Mouse (Mus musculus): ENCODE data around the gene Anks1. TPM values are rescaled to one million over a fixed set of nuclear protein-coding genes. Genes with fewer than 3 reads are reported as not detected.
"Not testable (repeated sequence)": the region's sequence is repeated elsewhere in the genome, so short reads cannot be mapped to it uniquely, and the experiment has no call there.

Gene Anks1
- polyA plus RNA-seq, 1 experiment from 2014 or later: 16.9 TPM

DNA sequence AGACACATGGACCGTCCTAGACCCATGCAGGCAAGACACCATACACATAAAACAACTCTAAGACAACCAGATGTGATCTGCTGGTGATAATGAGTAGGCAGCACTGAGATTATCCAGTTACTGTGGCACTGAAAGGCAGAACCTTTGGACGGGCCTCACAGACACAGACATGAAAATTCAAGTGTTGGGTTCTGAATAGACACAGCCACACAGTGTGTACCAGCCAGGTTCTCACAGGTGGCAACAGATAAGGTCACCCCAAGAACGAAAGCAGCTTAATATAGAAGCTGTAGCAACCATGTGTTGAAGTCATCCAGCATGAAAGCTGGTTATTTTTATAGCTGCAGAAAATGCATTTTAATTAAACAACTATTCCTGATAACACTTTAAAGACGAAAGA is 64.2 kb downstream of the Anks1 start:
- no peak overlapping the region for H3K9ac ChIP-seq (ENCODE audit: low read length)
- no peak for DNase-seq (ENCODE audit: low spot score)
- H3K4me3 ChIP-seq (ENCODE audit: low read depth, low read length): no peak overlapping the region
- ATAC-seq (replicated peaks; ENCODE audit: low FRiP score, low TSS enrichment, low read depth): no peak
- H3K27me3 ChIP-seq (replicated peaks; ENCODE audit: control insufficient read depth, insufficient read depth, low read length): no peaks in the 10 kb centered on the region
- no peaks in the 10 kb centered on the region for H3K9me3 ChIP-seq (ENCODE audit: control insufficient read depth, low read length)
- no peak overlapping the region for H3K27ac ChIP-seq (ENCODE audit: low read depth)
- 82% methylated on average over 4 of the region's 4 CpGs for WGBS
- peaks cover 7% of the 10 kb centered on the region; the same call in 1 of the 2 replicates for H3K4me1 ChIP-seq (replicated peaks; ENCODE audit: control insufficient read depth, insufficient read depth, low read length)
- peaks cover 26% of the 10 kb centered on the region for H3K36me3 ChIP-seq (ENCODE audit: control insufficient read depth, insufficient read depth, low read length)
- H3K4me2 ChIP-seq (ENCODE audit: low read length): no peak overlapping the region

DNA sequence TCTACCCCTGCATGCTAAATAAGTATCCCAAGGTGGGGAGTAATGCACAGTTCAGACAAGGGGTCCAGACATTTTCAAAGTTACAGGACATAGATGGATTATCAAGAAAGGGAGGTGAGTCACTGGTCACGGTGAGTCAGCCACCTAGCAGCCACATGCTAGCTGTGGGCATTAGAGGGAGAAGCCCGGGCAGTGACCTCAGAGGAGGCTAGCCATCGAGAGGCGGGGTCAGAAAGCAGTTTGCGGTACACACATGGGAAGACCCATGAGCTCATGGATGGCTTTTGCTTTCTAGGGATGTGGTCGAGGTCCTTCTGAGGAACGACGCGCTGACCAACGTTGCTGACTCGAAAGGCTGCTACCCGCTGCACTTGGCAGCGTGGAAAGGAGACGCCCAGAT is 67.2 kb downstream of the Anks1 start:
- Histone ChIP-seq H3K4me1 (replicated peaks; ENCODE audit: control insufficient read depth, insufficient read depth, low read length) (no peaks in the 10 kb centered on the region), H3K9me3 (ENCODE audit: control insufficient read depth, low read length) (no peaks in the 10 kb centered on the region), H3K36me3 (ENCODE audit: control insufficient read depth, insufficient read depth, low read length) (peaks cover 40% of the 10 kb centered on the region), H3K27ac (ENCODE audit: low read depth) (no peak overlapping the region), H3K27me3 (replicated peaks; ENCODE audit: control insufficient read depth, insufficient read depth, low read length) (no peaks in the 10 kb centered on the region), H3K9ac (ENCODE audit: low read length) (no peak overlapping the region), H3K4me2 (ENCODE audit: low read length) (no peak overlapping the region), H3K4me3 (ENCODE audit: low read depth, low read length) (no peak overlapping the region)
- ATAC-seq (replicated peaks; ENCODE audit: low FRiP score, low TSS enrichment, low read depth) (no peak), DNase-seq (ENCODE audit: low spot score) (no peak)
- WGBS: 92% methylated on average over 14 of the region's 14 CpGs

DNA sequence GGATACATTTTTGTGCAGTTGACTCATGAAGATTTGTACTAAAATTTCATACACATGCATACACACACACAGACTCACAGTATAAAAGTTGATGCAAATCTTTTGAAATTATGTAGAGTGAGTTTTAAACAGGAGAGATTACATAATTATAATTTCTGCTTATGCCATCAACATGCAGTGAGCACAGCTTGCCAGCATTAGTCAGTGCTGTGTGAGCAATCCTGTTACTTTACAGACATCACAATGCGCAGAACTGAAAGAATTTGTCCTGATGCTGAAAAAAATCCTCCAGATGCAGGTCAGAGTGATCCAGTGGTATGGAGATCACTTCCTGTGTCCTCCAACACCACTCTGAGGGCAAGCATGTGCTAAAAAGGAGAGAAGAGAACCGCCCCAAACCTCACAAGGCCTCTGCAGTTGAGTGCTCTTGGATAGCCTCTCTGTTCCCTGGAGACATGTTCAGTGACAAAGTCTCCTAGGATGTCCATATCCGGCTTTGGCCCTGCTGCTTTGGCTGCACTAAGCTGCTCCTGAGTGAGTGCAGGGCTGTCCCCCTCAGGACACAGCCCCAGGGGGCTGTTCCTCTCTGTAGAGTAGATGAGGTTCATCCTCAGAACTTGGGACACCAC is 68.0 kb downstream of the Anks1 start:
- no peak for ATAC-seq (replicated peaks; ENCODE audit: low FRiP score, low TSS enrichment, low read depth)
- Histone ChIP-seq H3K4me3 (ENCODE audit: low read depth, low read length) (no peak overlapping the region), H3K27me3 (replicated peaks; ENCODE audit: control insufficient read depth, insufficient read depth, low read length) (no peaks in the 10 kb centered on the region), H3K4me2 (ENCODE audit: low read length) (no peak overlapping the region), H3K36me3 (ENCODE audit: control insufficient read depth, insufficient read depth, low read length) (peaks cover 40% of the 10 kb centered on the region), H3K27ac (ENCODE audit: low read depth) (no peak overlapping the region), H3K4me1 (replicated peaks; ENCODE audit: control insufficient read depth, insufficient read depth, low read length) (no peaks in the 10 kb centered on the region), H3K9ac (ENCODE audit: low read length) (no peak overlapping the region), H3K9me3 (ENCODE audit: control insufficient read depth, low read length) (no peaks in the 10 kb centered on the region)
- DNase-seq (ENCODE audit: low spot score): no peak
- WGBS: 93% methylated on average over 3 of the region's 3 CpGs

DNA sequence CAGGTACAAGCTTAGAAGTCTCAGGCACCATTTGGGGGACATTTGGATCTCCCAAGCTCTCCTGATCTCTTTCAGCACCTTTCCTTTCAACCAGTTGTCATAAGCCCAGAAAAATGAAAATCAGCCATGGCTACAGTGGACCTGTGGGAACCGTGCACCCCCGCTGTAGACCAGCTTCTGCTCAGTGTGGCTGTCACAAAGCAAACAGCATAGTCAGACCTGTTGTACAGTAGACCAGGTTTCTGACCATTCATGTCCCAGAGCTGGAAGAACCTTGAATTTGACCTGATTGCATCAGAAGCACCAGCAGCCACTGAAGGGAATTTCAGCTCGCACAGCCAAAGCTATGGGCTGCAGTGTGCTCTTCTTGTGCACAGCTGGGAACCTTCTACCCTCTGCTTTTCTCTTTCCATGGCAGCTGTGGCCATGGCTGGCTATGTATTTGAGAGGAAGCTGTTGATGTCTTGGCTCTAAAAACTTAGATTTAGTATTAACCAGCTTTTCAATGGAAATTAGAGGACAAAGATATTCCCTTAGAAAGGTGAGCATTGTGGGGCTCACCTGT is 71.4 kb downstream of the Anks1 start:
- DNase-seq (ENCODE audit: low spot score) (no peak), ATAC-seq (replicated peaks; ENCODE audit: low FRiP score, low TSS enrichment, low read depth) (no peak)
- WGBS: 89% methylated on average over 3 of the region's 3 CpGs

DNA sequence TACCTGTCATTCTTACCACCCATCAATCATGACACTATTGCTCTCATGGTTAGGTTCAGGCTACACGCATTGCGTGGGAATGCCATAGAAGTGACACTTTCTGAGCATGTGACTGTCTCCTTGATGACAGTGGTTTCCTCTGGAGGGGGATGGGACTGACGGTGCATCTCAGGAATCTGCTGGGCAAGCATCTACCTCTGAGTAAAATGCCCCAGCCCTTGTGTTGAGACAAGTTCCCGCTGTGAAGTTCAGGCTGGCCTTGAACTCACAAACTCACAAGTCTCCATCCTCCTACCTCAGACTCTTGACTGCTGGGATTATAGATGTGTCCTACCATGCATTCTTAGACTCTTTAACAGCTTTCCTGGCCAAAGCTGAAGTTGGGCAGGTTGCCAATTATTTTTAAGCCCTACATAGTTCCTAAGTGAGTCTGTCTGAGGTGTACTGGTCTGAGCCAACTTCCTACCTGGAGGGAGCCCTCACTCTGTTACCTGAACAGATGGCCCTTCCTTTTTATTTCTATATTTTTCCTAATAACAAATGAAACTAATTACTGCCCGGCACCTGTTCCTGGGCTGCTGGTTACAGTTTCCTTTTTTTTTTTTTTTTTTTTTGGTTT is 72.5 kb downstream of the Anks1 start:
- H3K4me2 ChIP-seq (ENCODE audit: low read length): no peak overlapping the region
- peaks cover 42% of the 10 kb centered on the region for H3K36me3 ChIP-seq (ENCODE audit: control insufficient read depth, insufficient read depth, low read length)
- DNase-seq (ENCODE audit: low spot score): no peak
- no peaks in the 10 kb centered on the region for H3K4me1 ChIP-seq (replicated peaks; ENCODE audit: control insufficient read depth, insufficient read depth, low read length)
- H3K9ac ChIP-seq (ENCODE audit: low read length): no peak overlapping the region
- no peak overlapping the region for H3K4me3 ChIP-seq (ENCODE audit: low read depth, low read length)
- H3K27me3 ChIP-seq (replicated peaks; ENCODE audit: control insufficient read depth, insufficient read depth, low read length): no peaks in the 10 kb centered on the region
- H3K27ac ChIP-seq (ENCODE audit: low read depth): no peak overlapping the region
- ATAC-seq (replicated peaks; ENCODE audit: low FRiP score, low TSS enrichment, low read depth): no peak
- 86% methylated on average over 5 of the region's 5 CpGs for WGBS
- H3K9me3 ChIP-seq (ENCODE audit: control insufficient read depth, low read length): no peaks in the 10 kb centered on the region

More for the DNA sequence above, 71.4 kb downstream of the Anks1 start:
- H3K9me3 ChIP-seq (ENCODE audit: control insufficient read depth, low read length): no peaks in the 10 kb centered on the region
- H3K9ac ChIP-seq (ENCODE audit: low read length): no peak overlapping the region
- H3K27ac ChIP-seq (ENCODE audit: low read depth): no peak overlapping the region
- no peaks in the 10 kb centered on the region for H3K27me3 ChIP-seq (replicated peaks; ENCODE audit: control insufficient read depth, insufficient read depth, low read length)
- no peak overlapping the region for H3K4me2 ChIP-seq (ENCODE audit: low read length)
- no peaks in the 10 kb centered on the region for H3K4me1 ChIP-seq (replicated peaks; ENCODE audit: control insufficient read depth, insufficient read depth, low read length)
- H3K4me3 ChIP-seq (ENCODE audit: low read depth, low read length): no peak overlapping the region
- H3K36me3 ChIP-seq (ENCODE audit: control insufficient read depth, insufficient read depth, low read length): peaks cover 41% of the 10 kb centered on the region

DNA sequence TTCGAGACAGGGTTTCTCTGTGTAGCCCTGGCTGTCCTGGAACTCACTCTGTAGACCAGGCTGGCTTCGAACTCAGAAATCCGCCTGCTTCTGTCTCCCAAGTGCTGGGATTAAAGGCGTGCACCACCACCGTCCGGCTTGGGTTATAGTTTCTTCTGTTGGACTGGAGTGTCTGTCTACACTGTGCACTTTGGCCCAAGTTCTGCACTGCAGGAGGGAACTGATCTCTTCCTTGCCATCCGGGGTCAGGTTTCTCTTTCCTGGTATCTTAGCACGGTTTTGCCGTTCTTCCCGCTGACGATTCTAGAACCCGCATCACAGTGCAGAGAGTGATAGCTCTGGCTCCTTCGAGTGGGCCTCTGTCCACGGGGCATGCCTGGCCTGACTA is 73.0 kb downstream of the Anks1 start:
- H3K36me3 ChIP-seq (ENCODE audit: control insufficient read depth, insufficient read depth, low read length): peaks cover 43% of the 10 kb centered on the region
- not testable (repeated sequence) for DNase-seq (ENCODE audit: low spot score); H3K9ac ChIP-seq (ENCODE audit: low read length); ATAC-seq (replicated peaks; ENCODE audit: low FRiP score, low TSS enrichment, low read depth); H3K27ac ChIP-seq (ENCODE audit: low read depth); H3K27me3 ChIP-seq (replicated peaks; ENCODE audit: control insufficient read depth, insufficient read depth, low read length); H3K4me1 ChIP-seq (replicated peaks; ENCODE audit: control insufficient read depth, insufficient read depth, low read length); H3K4me2 ChIP-seq (ENCODE audit: low read length); H3K4me3 ChIP-seq (ENCODE audit: low read depth, low read length); H3K9me3 ChIP-seq (ENCODE audit: control insufficient read depth, low read length)
- 91% methylated on average over 13 of the region's 14 CpGs for WGBS

DNA sequence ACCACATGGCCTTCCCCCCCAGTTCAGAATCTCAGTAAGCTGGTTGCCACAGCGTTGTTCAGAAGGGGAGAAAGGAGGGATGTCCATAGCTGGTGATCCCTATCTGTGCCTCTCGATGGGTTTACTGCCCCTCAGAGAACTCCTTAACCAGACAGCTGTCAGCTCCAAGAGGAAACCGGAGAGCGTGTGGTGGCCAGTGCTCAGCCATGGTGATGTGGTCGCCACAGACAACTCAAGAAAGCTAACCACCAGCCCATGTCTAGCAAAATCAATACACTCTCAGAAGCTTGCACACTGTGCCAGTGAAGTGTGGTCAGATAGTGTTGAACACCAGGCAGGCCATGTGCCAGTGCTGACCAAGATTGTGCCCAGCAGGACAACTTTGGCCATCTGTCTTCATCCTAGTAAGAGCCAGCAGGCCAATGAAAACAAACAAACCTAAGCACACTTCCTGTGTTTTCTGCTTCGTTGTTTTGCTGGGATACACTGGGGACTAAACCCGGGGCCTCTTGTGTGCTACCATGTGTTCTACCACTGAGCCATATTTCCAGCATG is 73.7 kb downstream of the Anks1 start:
- DNase-seq (ENCODE audit: low spot score) (no peak), ATAC-seq (replicated peaks; ENCODE audit: low FRiP score, low TSS enrichment, low read depth) (no peak)
- no peak overlapping the region for H3K4me2 ChIP-seq (ENCODE audit: low read length)
- no peak overlapping the region for H3K27ac ChIP-seq (ENCODE audit: low read depth)
- H3K9me3 ChIP-seq (ENCODE audit: control insufficient read depth, low read length): no peaks in the 10 kb centered on the region
- no peak overlapping the region for H3K4me3 ChIP-seq (ENCODE audit: low read depth, low read length)
- no peak overlapping the region for H3K9ac ChIP-seq (ENCODE audit: low read length)
- no peaks in the 10 kb centered on the region for H3K4me1 ChIP-seq (replicated peaks; ENCODE audit: control insufficient read depth, insufficient read depth, low read length)
- H3K27me3 ChIP-seq (replicated peaks; ENCODE audit: control insufficient read depth, insufficient read depth, low read length): no peaks in the 10 kb centered on the region
- H3K36me3 ChIP-seq (ENCODE audit: control insufficient read depth, insufficient read depth, low read length): peaks cover 47% of the 10 kb centered on the region
- WGBS: 70% methylated on average over 7 of the region's 7 CpGs

DNA sequence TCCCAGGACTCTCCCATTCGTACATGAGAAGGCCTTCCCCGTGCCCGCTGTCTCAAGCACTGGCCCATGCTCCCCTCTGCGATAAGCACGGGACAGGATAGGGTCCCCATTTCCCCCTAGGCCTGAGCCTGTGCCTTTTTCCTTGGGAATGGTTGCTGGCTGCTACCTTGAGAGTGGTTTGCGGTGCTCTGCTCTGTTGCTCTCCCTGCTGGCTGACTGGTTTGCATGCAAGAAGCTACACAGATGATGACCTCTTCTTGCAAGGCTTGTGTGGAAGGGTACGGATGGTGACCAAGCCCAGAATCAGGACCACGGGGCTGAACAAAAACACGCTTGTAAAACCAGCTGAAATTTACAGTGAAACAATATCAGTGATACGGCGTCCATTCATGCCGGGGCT is 75.3 kb downstream of the Anks1 start:
- H3K9ac ChIP-seq (ENCODE audit: low read length): no peak overlapping the region
- no peak for DNase-seq (ENCODE audit: low spot score)
- peaks cover 43% of the 10 kb centered on the region for H3K36me3 ChIP-seq (ENCODE audit: control insufficient read depth, insufficient read depth, low read length)

More for the DNA sequence above, 75.3 kb downstream of the Anks1 start:
- WGBS: 92% methylated on average over 12 of the region's 12 CpGs
- no peak overlapping the region for H3K4me3 ChIP-seq (ENCODE audit: low read depth, low read length)
- no peak overlapping the region for H3K27ac ChIP-seq (ENCODE audit: low read depth)
- no peaks in the 10 kb centered on the region for H3K27me3 ChIP-seq (replicated peaks; ENCODE audit: control insufficient read depth, insufficient read depth, low read length)
- H3K4me1 ChIP-seq (replicated peaks; ENCODE audit: control insufficient read depth, insufficient read depth, low read length): no peaks in the 10 kb centered on the region
- no peak overlapping the region for H3K4me2 ChIP-seq (ENCODE audit: low read length)
- H3K9me3 ChIP-seq (ENCODE audit: control insufficient read depth, low read length): no peaks in the 10 kb centered on the region
- ATAC-seq (replicated peaks; ENCODE audit: low FRiP score, low TSS enrichment, low read depth): no peak
